Mouse (Mus musculus): ENCODE measurements around the gene Mtus2. TPM values are rescaled to one million over a fixed set of nuclear protein-coding genes. Genes with fewer than 3 reads are reported as not detected.

The Mtus2 gene
- total and polyA plus RNA-seq, 2 experiments from 2014 or later: 38.0 to 41.6 TPM

DNA sequence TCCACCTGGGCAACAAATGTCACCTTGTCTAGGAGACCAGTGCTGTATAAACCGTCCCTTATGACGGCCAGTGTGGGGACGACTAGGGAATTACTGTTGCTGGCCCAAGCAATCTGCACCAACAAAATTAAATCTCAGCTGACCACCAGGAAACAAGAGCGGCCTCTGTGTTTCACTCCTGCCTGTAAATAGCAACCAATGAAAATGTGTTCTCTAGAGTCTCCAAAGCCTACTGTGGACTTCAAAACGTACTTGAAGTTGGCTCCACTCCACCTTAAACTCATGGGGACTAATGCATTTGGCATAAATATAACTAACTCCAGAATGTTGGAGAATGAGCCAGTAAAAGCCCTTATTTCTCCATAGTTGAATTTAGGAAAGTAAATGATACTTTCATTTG is 387.3 kb downstream of the Mtus2 start:
- no peaks in the 10 kb centered on the region for H3K9me3 ChIP-seq (ENCODE audit: low read length)

DNA sequence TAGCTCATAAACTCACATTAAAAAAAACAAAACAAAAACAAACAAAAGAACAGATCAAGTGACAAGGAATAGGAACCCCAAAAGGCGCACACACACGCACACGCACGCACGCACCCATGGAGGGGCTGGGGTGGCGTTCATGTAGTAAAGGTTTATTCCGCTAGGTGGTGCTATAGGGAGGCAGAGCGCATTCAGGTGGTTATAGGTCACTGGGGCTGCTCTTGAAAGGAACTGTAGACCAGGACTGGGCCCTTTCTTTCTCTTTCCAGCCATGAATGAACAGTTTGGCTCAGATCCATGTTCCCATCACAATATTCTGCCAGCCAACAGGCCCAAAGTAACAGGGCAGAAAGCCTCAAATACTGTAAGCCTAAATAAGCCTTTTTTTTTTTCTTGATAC is 389.4 kb downstream of the Mtus2 start:
- Histone ChIP-seq H3K4me3 (ENCODE audit: low read depth, low read length) (no peak overlapping the region), H3K27me3 (ENCODE audit: insufficient read depth, low read length) (no peaks in the 10 kb centered on the region), H3K4me2 (ENCODE audit: low read depth, low read length, poor library complexity, severe bottlenecking) (no peak overlapping the region), H3K36me3 (ENCODE audit: insufficient read depth, low read length) (no peaks in the 10 kb centered on the region), H3K9ac (replicated peaks; ENCODE audit: low read length, poor library complexity, severe bottlenecking) (no peak overlapping the region), H3K27ac (ENCODE audit: low read depth, low read length) (no peak overlapping the region), H3K4me1 (ENCODE audit: insufficient read depth, low read length) (no peaks in the 10 kb centered on the region), H3K9me3 (ENCODE audit: low read length) (no peaks in the 10 kb centered on the region)
- WGBS: 86% methylated on average over 8 of the region's 8 CpGs
- peak; percentile 29 for TF ChIP-seq CTCF (IDR thresholded peaks at IDR 0.05)
- ATAC-seq (ENCODE audit: low FRiP score) (no peak), DNase-seq (ENCODE audit: low spot score) (no peak)

More for the DNA sequence above, 387.3 kb downstream of the Mtus2 start:
- H3K4me3 ChIP-seq (ENCODE audit: low read depth, low read length): no peak overlapping the region
- H3K27me3 ChIP-seq (ENCODE audit: insufficient read depth, low read length): no peaks in the 10 kb centered on the region
- no peak overlapping the region for H3K27ac ChIP-seq (ENCODE audit: low read depth, low read length)
- no peak overlapping the region for H3K9ac ChIP-seq (replicated peaks; ENCODE audit: low read length, poor library complexity, severe bottlenecking)
- no peak for ATAC-seq (ENCODE audit: low FRiP score)
- H3K4me2 ChIP-seq (ENCODE audit: low read depth, low read length, poor library complexity, severe bottlenecking): no peak overlapping the region
- no peak for DNase-seq (ENCODE audit: low spot score)
- 78% methylated on average over 5 of the region's 5 CpGs for WGBS
- no peaks in the 10 kb centered on the region for H3K4me1 ChIP-seq (ENCODE audit: insufficient read depth, low read length)
- H3K36me3 ChIP-seq (ENCODE audit: insufficient read depth, low read length): no peaks in the 10 kb centered on the region
- TF ChIP-seq CTCF (IDR thresholded peaks at IDR 0.05): no peak

DNA sequence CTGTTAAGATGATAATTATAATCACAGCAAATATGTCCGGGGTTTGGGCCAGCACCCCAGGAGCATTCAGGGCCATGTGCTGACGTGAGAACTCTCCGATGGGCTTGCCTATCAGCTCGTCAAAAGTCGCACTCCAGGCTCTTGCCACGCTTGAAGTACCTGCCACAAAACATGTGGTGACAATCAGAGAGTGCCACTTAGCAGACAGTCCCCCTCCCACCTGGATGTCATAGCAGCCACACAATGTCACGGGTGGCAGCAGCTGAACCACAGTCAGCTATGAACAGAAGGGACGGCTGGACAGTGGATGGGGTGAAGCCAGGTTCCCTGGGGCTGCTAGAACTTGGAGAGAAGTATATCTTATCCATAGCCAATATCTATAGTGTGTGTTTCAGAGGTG is 391.0 kb downstream of the Mtus2 start:
- Histone ChIP-seq H3K4me2 (ENCODE audit: low read depth, low read length, poor library complexity, severe bottlenecking) (no peak overlapping the region), H3K4me3 (ENCODE audit: low read depth, low read length) (no peak overlapping the region), H3K27me3 (ENCODE audit: insufficient read depth, low read length) (no peaks in the 10 kb centered on the region), H3K27ac (ENCODE audit: low read depth, low read length) (no peak overlapping the region), H3K9ac (replicated peaks; ENCODE audit: low read length, poor library complexity, severe bottlenecking) (no peak overlapping the region), H3K4me1 (ENCODE audit: insufficient read depth, low read length) (no peaks in the 10 kb centered on the region), H3K9me3 (ENCODE audit: low read length) (no peaks in the 10 kb centered on the region), H3K36me3 (ENCODE audit: insufficient read depth, low read length) (peaks cover 4% of the 10 kb centered on the region; the same call in 1 of the 2 replicates)
- DNase-seq (ENCODE audit: low spot score): peak; percentile 35
- no peak for ATAC-seq (ENCODE audit: low FRiP score)
- WGBS: 63% methylated on average over 8 of the region's 8 CpGs
- no peak for TF ChIP-seq CTCF (IDR thresholded peaks at IDR 0.05)

DNA sequence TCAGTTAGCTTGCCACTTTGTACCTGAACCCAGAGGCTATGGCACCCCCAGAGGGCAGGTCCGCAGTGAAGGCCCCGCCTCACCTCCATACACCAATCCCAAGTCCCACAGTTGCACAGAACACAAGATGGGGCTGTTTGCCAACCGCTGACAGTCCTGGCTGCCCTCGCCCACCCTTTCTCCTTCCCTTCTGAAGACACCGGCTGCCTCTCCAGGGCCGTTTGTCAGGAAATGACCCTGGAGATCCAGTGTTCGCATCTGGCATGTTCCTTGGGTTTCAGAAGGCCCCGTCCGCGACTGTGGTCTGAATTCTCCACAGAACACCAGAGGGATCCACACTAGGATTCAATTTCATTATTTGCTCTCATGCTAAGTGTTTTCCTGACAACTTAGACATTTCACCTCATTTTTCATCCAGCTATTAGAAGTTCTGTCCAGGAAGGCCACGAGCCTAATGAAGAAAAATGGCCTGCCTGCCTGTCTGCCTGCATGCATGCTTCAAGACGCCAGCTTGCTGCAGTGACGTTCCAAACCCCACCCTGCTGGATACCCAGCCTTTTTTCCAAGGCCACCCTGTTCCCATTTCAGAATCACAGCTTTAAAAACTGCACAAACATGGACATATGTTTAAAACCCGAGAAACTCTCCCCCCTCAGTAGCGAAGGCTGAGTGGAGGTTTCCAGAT is 392.3 kb downstream of the Mtus2 start:
- no peak overlapping the region for H3K9ac ChIP-seq (replicated peaks; ENCODE audit: low read length, poor library complexity, severe bottlenecking)

DNA sequence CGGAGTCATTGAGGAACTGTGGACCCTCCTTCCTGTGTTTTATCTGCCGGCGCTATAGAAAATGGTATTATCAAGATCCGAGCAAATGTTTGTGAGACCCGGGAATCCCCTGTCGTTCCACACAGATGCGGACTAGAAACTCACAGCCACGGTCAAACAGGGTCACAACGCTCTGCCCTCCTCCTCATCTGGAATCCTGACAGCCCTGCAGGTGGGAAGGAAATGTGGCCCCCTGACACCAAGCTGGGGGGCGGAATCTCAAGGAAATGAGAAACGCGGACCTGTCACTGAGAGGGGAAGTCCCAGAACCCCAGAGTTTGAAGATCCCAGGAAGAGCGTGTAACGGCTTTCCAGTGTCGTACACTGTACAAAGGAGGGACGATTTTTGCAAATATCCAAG is 396.3 kb downstream of the Mtus2 start:
- H3K9ac ChIP-seq (replicated peaks; ENCODE audit: low read length, poor library complexity, severe bottlenecking): no peak overlapping the region
- H3K9me3 ChIP-seq (ENCODE audit: low read length): no peaks in the 10 kb centered on the region
- ATAC-seq (ENCODE audit: low FRiP score): no peak
- peaks cover 6% of the 10 kb centered on the region; the same call in 1 of the 2 replicates for H3K36me3 ChIP-seq (ENCODE audit: insufficient read depth, low read length)
- no peak for DNase-seq (ENCODE audit: low spot score)
- H3K4me1 ChIP-seq (ENCODE audit: insufficient read depth, low read length): no peaks in the 10 kb centered on the region
- no peak overlapping the region for H3K27ac ChIP-seq (ENCODE audit: low read depth, low read length)
- H3K27me3 ChIP-seq (ENCODE audit: insufficient read depth, low read length): no peaks in the 10 kb centered on the region
- no peak overlapping the region for H3K4me2 ChIP-seq (ENCODE audit: low read depth, low read length, poor library complexity, severe bottlenecking)
- H3K4me3 ChIP-seq (ENCODE audit: low read depth, low read length): no peak overlapping the region
- TF ChIP-seq CTCF (IDR thresholded peaks at IDR 0.05): no peak
- WGBS: 85% methylated on average over 16 of the region's 16 CpGs

More for the DNA sequence above, 392.3 kb downstream of the Mtus2 start:
- Histone ChIP-seq H3K4me1 (ENCODE audit: insufficient read depth, low read length) (no peaks in the 10 kb centered on the region), H3K4me3 (ENCODE audit: low read depth, low read length) (no peak overlapping the region), H3K36me3 (ENCODE audit: insufficient read depth, low read length) (peaks cover 4% of the 10 kb centered on the region; the same call in 1 of the 2 replicates), H3K27me3 (ENCODE audit: insufficient read depth, low read length) (no peaks in the 10 kb centered on the region), H3K9me3 (ENCODE audit: low read length) (no peaks in the 10 kb centered on the region), H3K27ac (ENCODE audit: low read depth, low read length) (no peak overlapping the region), H3K4me2 (ENCODE audit: low read depth, low read length, poor library complexity, severe bottlenecking) (no peak overlapping the region)
- no peak for ATAC-seq (ENCODE audit: low FRiP score)
- DNase-seq (ENCODE audit: low spot score): peak; percentile 57
- TF ChIP-seq CTCF (IDR thresholded peaks at IDR 0.05): peak; percentile 36
- 80% methylated on average over 15 of the region's 15 CpGs for WGBS

DNA sequence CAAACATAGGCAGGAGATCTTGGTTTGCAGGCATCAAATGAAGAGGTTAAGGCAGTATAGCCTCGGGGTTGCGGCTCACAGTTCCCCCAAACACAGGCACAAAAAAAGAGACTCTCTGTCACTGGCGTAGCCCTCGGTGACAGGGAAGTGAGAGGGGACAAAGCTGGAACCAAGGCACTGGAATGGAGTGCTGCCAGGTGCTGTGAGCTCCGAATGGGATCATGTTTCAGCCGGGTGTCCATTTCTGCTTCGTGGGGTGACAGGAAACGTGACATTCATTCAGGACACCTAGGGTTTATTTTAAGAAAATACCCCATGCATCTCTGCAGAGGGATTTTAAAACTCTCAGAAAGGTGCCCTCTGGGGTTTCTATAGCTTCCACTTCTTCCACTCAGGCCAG is 397.4 kb downstream of the Mtus2 start:
- H3K4me2 ChIP-seq (ENCODE audit: low read depth, low read length, poor library complexity, severe bottlenecking): no peak overlapping the region
- WGBS: 67% methylated on average over 8 of the region's 8 CpGs

More for the DNA sequence above, 397.4 kb downstream of the Mtus2 start:
- no peak for TF ChIP-seq CTCF (IDR thresholded peaks at IDR 0.05)
- H3K4me3 ChIP-seq (ENCODE audit: low read depth, low read length): no peak overlapping the region
- no peaks in the 10 kb centered on the region for H3K4me1 ChIP-seq (ENCODE audit: insufficient read depth, low read length)
- no peaks in the 10 kb centered on the region for H3K9me3 ChIP-seq (ENCODE audit: low read length)
- DNase-seq (ENCODE audit: low spot score) (no peak), ATAC-seq (ENCODE audit: low FRiP score) (no peak)
- H3K27ac ChIP-seq (ENCODE audit: low read depth, low read length): no peak overlapping the region
- no peaks in the 10 kb centered on the region for H3K27me3 ChIP-seq (ENCODE audit: insufficient read depth, low read length)
- peaks cover 6% of the 10 kb centered on the region; the same call in 1 of the 2 replicates for H3K36me3 ChIP-seq (ENCODE audit: insufficient read depth, low read length)
- no peak overlapping the region for H3K9ac ChIP-seq (replicated peaks; ENCODE audit: low read length, poor library complexity, severe bottlenecking)
